Mouse (Mus musculus) neural tube, embryonic 11.5 days (tissue): ENCODE data around the gene Pard3b. TPM values are rescaled to one million over a fixed set of nuclear protein-coding genes. Genes with fewer than 3 reads are reported as not detected.

Experiments used
- ATAC-seq: fragments of 200-750 bp; cut with Nextera tagmentation; 2 replicates; pipeline ENCODE4 v1.8.0; 2017; ENCODE audit warnings: moderate number of reproducible peaks, mild to moderate bottlenecking, moderate TSS enrichment, moderate library complexity; ENCODE audit not compliant: insufficient read depth, low FRiP score, low TSS enrichment
- DNase-seq: peaks from one replicate; pipeline ENCODE4 v3.0.0-alpha.2; 2015; ENCODE audit warnings: low spot score
- H3K27ac ChIP-seq: fragments of 300-500 bp; sonication (generic); 2 replicates; pipeline ENCODE4 v1.5.1; 2014; ENCODE audit warnings: low read depth, mild to moderate bottlenecking, low read length
- H3K27me3 ChIP-seq: fragments of 300-500 bp; sonication (generic); 2 replicates; pipeline ENCODE4 v1.6.1; 2014; ENCODE audit warnings: mild to moderate bottlenecking, low read length, mixed read lengths; ENCODE audit not compliant: control insufficient read depth, insufficient read depth
- H3K36me3 ChIP-seq: fragments of 300-500 bp; sonication (generic); 2 replicates; pipeline ENCODE4 v1.6.1; 2014; ENCODE audit warnings: mild to moderate bottlenecking, low read length, moderate library complexity, mixed read lengths; ENCODE audit not compliant: control insufficient read depth, insufficient read depth
- H3K4me1 ChIP-seq: fragments of 300-500 bp; sonication (generic); 2 replicates; pipeline ENCODE4 v1.6.1; 2014; ENCODE audit warnings: low read length, mixed read lengths; ENCODE audit not compliant: control insufficient read depth, insufficient read depth
- H3K4me2 ChIP-seq: fragments of 300-500 bp; sonication (generic); 2 replicates; pipeline ENCODE4 v1.6.1; 2014; ENCODE audit warnings: low read depth, mild to moderate bottlenecking, moderate library complexity
- H3K4me3 ChIP-seq: fragments of 300-500 bp; sonication (generic); 2 replicates; pipeline ENCODE4 v1.5.1; 2014; ENCODE audit warnings: low read depth, low read length
- H3K9ac ChIP-seq: fragments of 300-500 bp; sonication (generic); 2 replicates; pipeline ENCODE4 v1.6.1; 2014; ENCODE audit warnings: mild to moderate bottlenecking, low read length
- H3K9me3 ChIP-seq: fragments of 300-500 bp; sonication (generic); 2 replicates; pipeline ENCODE4 v1.6.1; 2016; ENCODE audit warnings: low read length; ENCODE audit not compliant: control insufficient read depth
- WGBS: fragments of 180-500 bp; shearing (Covaris S2); extraction: QIAGEN DNeasy Blood & Tissue Kit; methylation state at CpG from one replicate; pipeline ENCODE4 v1.1.7; 2014; 5-methylcytosine and 5-hydroxymethylcytosine counted together
- polyA plus RNA-seq: library from polyadenylated mRNA; unstranded; fragments of >200 nt; fragmentation: Nextera tagmentation; extraction: Ambion mirVana; gene quantifications from 2 replicates; pipeline ENCODE4 v1.2.1, GENCODE M21; 2014

Gene Pard3b
- polyA plus RNA-seq, 1 experiment from 2014 or later = 12.6 TPM

DNA sequence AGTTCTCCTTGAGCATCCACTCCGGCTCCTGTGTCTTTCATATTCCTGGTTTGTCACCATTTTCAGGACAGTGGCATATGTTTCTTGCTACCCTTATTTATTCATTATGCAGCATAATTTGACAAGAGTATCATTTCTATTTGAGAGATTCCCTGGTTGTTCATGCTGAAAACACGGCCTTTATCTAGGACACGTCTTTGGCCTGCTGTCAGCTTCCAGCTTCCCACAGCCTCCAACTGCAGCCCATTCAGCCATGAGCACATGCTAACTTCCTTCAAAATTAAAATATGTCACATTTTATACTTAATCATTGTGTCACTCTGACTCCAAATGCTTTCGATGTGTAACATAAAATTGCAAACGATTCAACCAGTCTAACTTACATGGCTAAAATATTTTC, 596.5 kb downstream of the Pard3b start:
- DNase-seq (no peak), ATAC-seq (no peak)
- no peaks in the 10 kb centered on the region for H3K27me3 ChIP-seq
- H3K4me3 ChIP-seq = no peak overlapping the region
- WGBS = 92% methylated on average over 5 of the region's 5 CpGs
- H3K9me3 ChIP-seq = no peaks in the 10 kb centered on the region
- no peak overlapping the region for H3K4me2 ChIP-seq
- H3K27ac ChIP-seq = no peak overlapping the region
- no peaks in the 10 kb centered on the region for H3K4me1 ChIP-seq
- H3K36me3 ChIP-seq = no peaks in the 10 kb centered on the region
- no peak overlapping the region for H3K9ac ChIP-seq

DNA sequence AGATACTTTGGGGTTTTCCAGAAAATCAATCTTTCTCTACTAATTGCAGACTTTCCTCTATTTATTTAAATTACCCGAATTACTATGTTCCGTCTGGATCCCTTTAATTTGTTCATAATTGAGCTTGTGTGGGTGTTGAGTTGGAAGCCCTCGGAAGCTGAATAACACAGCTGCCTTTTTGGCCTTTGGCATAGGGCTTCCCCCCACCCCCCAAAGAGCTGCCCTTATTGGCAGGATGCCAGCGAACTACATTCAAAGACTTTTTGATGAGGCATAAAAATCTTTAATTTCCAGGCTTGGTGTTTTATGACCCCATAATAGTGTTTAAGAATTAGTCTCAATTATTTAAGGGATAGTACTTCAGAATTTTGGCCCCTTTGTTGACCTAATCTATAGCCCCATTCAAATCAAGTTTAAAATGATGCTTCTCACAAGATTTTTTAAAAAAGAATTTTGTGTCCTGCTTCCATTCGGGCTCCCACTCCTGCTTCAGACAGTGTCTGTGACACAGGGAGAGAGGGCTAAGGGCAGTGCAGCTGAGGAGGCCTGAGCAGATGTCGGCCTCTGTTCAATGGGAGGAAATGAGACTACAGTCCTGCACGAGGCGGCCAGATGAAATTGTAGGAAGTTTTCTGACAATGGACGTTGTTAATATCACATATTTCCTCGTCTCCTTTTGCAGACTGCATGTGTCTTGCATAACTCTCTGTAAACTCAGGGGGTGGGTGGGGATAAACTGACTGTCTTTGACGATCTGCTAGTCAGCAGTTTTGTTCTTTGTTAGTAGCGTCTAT, 605.8 kb downstream of the Pard3b start:
- ATAC-seq = no peak
- no peak overlapping the region for H3K27ac ChIP-seq

DNA sequence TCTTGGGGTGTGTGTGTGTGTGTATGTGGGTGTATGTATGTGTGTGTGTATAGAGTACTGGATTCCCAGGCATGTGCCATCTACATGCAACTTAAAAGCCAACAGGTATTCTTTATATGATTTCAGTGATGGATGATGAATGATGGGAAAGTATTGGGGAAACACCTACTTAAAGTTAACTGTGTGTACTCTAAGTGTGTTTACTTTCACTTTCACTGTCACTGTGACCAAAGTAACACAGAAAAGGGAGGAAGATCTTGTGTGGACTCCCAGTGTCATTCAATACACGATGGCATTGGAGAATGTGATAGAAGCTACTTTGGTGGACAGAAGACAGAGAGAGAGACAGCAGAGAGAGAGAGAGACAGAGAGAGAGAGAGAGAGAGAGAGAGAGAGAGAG, 613.8 kb downstream of the Pard3b start:
- Histone ChIP-seq H3K9me3 (no peaks in the 10 kb centered on the region), H3K27me3 (no peaks in the 10 kb centered on the region), H3K4me2 (no peak overlapping the region), H3K4me1 (no peaks in the 10 kb centered on the region), H3K36me3 (no peaks in the 10 kb centered on the region), H3K27ac (no peak overlapping the region), H3K9ac (no peak overlapping the region), H3K4me3 (no peak overlapping the region)
- DNase-seq = no peak
- no peak for ATAC-seq
- WGBS = 96% methylated on average over 1 of the region's 1 CpGs

More for the DNA sequence above, 605.8 kb downstream of the Pard3b start:
- 48% methylated on average over 12 of the region's 12 CpGs for WGBS
- Histone ChIP-seq H3K9me3 (no peaks in the 10 kb centered on the region), H3K4me1 (no peaks in the 10 kb centered on the region; the same call in 1 of the 2 replicates), H3K27me3 (no peaks in the 10 kb centered on the region), H3K4me2 (no peak overlapping the region), H3K4me3 (no peak overlapping the region), H3K36me3 (no peaks in the 10 kb centered on the region), H3K9ac (no peak overlapping the region)
- DNase-seq = peak; percentile 40

DNA sequence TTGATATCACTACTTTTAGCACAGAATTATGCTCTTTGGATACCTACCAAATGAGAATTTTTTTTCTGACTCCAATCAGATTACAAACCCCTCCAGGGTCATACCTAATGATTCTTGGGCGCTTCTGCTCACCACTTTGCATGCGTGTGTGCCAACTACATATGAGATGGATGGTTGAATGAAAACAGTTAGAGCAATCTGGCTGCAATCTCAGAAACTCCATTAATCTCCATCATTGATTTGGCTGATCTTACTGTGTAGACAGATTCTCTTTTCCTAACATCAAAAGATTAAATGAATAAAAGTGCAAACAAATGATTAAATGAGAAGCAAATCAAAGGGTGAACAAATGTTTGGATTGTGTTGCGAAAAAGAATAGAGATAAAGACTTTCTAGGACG, 615.7 kb downstream of the Pard3b start:
- Histone ChIP-seq H3K4me2 (no peak overlapping the region), H3K4me3 (no peak overlapping the region), H3K36me3 (no peaks in the 10 kb centered on the region), H3K4me1 (no peaks in the 10 kb centered on the region), H3K9ac (no peak overlapping the region), H3K9me3 (no peaks in the 10 kb centered on the region), H3K27ac (no peak overlapping the region), H3K27me3 (no peaks in the 10 kb centered on the region)
- DNase-seq (no peak), ATAC-seq (no peak)
- 89% methylated on average over 4 of the region's 4 CpGs for WGBS

DNA sequence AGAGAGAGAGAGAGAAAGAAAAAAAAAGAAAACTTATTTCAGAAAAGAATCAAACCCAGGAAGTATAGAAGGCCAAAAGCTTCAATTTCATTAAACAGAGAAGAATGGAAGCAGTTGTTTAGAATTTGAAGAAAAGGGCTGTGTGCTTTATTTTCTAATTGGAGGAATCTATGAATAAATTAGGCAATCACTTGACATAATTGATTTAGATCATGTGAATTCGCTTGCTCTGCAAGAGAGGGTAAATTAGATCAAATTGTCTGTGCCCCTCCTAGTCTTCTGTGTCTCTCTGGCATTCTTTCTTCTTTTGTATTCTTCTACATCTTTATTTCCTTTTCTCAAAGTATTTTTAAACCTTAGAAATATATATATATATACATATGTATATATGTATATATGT, 616.3 kb downstream of the Pard3b start:
- Histone ChIP-seq H3K4me3 (no peak overlapping the region), H3K27ac (no peak overlapping the region), H3K4me1 (no peaks in the 10 kb centered on the region), H3K9ac (no peak overlapping the region), H3K36me3 (no peaks in the 10 kb centered on the region), H3K9me3 (no peaks in the 10 kb centered on the region), H3K27me3 (no peaks in the 10 kb centered on the region), H3K4me2 (no peak overlapping the region)
- DNase-seq (no peak), ATAC-seq (no peak)
- WGBS = 75% methylated on average over 1 of the region's 1 CpGs

DNA sequence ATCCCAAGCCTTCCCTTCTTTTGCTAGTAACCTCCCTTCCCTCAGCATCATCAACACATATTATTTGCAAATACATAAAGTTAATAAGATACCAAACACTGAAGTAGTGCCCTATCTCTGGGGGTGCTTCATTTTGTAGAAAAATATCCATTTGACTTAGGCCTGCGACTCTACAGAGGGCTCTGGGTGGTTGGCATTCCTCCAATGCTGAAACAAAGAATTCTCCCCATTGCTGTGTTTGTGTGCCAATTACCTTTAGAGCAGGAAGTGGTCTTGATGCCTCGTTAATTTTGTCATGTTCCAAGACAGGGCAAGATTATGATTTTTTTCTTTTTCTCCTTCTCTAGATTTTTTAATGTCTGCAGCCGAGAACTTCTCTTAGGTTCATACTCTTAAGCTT, 637.8 kb downstream of the Pard3b start:
- no peaks in the 10 kb centered on the region for H3K9me3 ChIP-seq
- DNase-seq = no peak
- WGBS = 90% methylated on average over 3 of the region's 3 CpGs

DNA sequence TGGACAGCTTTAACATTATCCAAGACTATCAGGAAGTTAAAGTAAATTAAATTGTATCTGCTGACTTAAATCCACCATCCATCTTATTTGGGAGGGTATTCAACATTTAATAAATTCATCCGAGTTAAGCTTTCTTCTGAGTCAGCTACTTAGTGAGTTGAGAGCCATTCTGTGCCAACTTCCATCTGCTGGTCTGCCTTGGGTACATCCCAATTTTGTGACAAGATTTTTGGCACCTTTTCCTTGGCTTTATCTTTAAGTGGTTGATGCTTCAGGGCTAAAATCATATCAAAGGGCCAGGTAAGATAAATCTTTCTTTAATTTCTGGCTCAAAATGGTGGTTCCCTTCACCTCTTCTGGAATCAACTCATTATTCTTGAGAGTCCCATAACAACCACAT, 640.0 kb downstream of the Pard3b start:
- no peaks in the 10 kb centered on the region for H3K27me3 ChIP-seq
- no peak overlapping the region for H3K9ac ChIP-seq
- H3K4me3 ChIP-seq = no peak overlapping the region
- no peaks in the 10 kb centered on the region for H3K4me1 ChIP-seq
- 91% methylated on average over 1 of the region's 1 CpGs for WGBS
- DNase-seq = no peak
- no peaks in the 10 kb centered on the region for H3K36me3 ChIP-seq
- ATAC-seq = no peak
- no peak overlapping the region for H3K4me2 ChIP-seq
- no peaks in the 10 kb centered on the region for H3K9me3 ChIP-seq
- no peak overlapping the region for H3K27ac ChIP-seq

More for the DNA sequence above, 637.8 kb downstream of the Pard3b start:
- no peak overlapping the region for H3K4me3 ChIP-seq
- H3K27me3 ChIP-seq = no peaks in the 10 kb centered on the region
- no peak overlapping the region for H3K4me2 ChIP-seq
- no peaks in the 10 kb centered on the region for H3K4me1 ChIP-seq
- no peak overlapping the region for H3K27ac ChIP-seq
- ATAC-seq = no peak
- no peak overlapping the region for H3K9ac ChIP-seq
- no peaks in the 10 kb centered on the region for H3K36me3 ChIP-seq

DNA sequence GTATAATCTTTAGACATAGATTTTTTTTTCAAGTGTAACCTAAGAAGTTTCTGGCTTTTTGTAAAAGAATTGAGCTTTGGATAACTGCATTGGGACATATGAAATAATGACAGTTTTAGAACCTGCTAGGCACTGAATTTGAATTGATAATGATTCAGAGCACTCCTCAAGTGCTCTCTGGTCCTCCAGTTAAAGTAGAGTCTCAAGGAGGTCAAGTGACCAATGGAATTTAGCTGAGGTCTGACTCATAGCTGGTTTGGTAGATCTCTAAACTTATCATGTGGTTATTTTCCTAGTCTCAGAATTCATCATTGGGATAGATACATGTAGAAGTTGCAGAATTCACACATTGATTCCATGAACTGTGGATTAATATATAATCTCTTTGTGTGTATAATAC, 642.0 kb downstream of the Pard3b start:
- no peak overlapping the region for H3K4me2 ChIP-seq
- no peaks in the 10 kb centered on the region for H3K4me1 ChIP-seq
- no peaks in the 10 kb centered on the region for H3K36me3 ChIP-seq
- no peaks in the 10 kb centered on the region for H3K9me3 ChIP-seq
- ATAC-seq (no peak), DNase-seq (no peak)
- no peak overlapping the region for H3K9ac ChIP-seq
- no peak overlapping the region for H3K4me3 ChIP-seq
- H3K27ac ChIP-seq = no peak overlapping the region
- no peaks in the 10 kb centered on the region for H3K27me3 ChIP-seq

DNA sequence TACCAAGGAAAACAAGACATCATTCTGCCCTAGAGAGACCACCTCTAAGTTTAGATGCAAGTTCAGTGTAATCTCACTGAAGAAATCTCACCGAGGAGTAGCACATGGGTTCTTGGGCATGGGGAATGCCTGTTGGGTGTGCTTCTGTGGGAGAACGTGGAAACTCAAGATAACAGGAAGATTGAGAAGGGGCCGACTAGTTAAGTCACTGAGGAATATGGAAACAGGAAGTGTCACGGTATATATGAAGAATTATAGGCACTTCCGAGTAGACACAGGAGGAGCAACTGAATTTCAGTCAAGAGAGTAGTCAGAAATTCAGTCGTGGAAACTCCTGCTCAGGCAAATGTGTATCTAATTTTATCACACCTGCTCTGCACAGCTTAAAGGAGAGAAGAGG, 644.2 kb downstream of the Pard3b start:
- Histone ChIP-seq H3K9me3 (no peaks in the 10 kb centered on the region), H3K4me3 (no peak overlapping the region), H3K4me1 (no peaks in the 10 kb centered on the region), H3K36me3 (no peaks in the 10 kb centered on the region), H3K27me3 (no peaks in the 10 kb centered on the region), H3K9ac (no peak overlapping the region), H3K4me2 (no peak overlapping the region), H3K27ac (no peak overlapping the region)
- ATAC-seq (no peak), DNase-seq (no peak)
- WGBS = 90% methylated on average over 6 of the region's 6 CpGs
